Mouse (Mus musculus) layer of hippocampus, postnatal 10 days (tissue): ENCODE data around the gene Hivep2. TPM values are rescaled to one million over a fixed set of nuclear protein-coding genes. Genes with fewer than 3 reads are reported as not detected.

ENCODE experiments used
- DNase-seq, 2 experiments: peaks; one replicate each; pipeline ENCODE4 v3.0.0; 2021; ENCODE audit warnings: low spot score in 2 of 2
- total RNA-seq, 2 experiments: library from RNA; stranded (reverse); gene quantifications; 2 replicates each; pipeline ENCODE4 v1.2.3; 2021

The Hivep2 gene
- total RNA-seq, 2 experiments from 2014 or later = 215 to 228 TPM

GRCm38 (mm10) chr10:14047661-14048060 lies 81.8 kb downstream of the Hivep2 start:
- DNase-seq = no peak

DNA sequence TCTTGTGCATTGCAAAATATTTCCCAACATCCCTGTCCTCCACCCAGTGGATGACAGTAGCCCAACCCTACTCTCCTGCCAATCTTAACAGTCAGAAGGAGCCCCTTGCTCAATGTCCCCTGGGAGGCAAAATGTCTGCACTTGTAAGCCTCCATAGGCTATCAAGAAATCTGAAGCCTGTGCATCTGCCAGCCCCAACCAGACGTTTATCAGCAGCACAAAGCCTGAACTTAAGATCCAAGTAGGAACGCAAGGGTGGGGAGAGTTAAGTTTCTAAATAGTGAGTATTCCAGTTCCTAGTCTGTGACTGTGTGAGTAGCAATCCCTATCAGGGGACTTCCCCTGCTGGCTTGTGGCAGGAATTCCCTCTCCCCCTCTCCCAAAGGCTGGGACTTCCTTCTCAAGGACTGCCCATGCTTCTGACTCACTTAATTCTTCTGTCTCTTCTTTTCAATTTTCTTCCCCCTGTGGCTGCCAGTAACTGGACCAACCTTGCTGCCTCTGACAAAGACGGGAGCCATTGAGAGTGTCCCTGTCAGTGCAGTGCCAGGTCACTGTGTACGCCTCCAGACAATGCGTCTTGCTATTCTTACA lies 82.5 kb downstream of the Hivep2 start:
- DNase-seq = no peak

- no peak for DNase-seq
Measured at GRCm38 (mm10) chr10:14048916-14049445, 83.1 kb downstream of the Hivep2 start.

DNA sequence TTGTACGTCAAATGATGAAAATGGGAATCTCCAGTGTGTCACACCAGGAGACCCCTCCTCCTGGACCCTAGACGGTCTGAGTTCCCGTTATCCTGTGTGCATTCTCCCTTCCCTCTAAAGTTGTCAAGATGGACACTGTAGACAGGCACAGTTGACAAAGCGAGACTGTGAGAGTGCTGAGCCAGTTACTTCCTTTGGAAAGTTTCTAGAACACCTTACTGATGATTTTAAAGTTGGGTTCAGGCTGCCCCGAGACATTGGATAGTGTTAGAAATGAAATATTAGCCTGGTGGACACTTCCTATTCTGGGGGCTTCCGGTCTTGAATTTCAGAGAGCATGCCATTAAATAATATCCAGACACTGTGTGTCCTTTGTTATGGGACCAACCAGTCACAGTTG lies 83.8 kb downstream of the Hivep2 start:
- DNase-seq = no peak

- no peak for DNase-seq
Measured at GRCm38 (mm10) chr10:14050586-14050985, 84.7 kb downstream of the Hivep2 start.

GRCm38 (mm10) chr10:14052109-14052689 lies 86.3 kb downstream of the Hivep2 start:
- no peak for DNase-seq

- no peak for DNase-seq
Measured at GRCm38 (mm10) chr10:14054860-14055259, 89.0 kb downstream of the Hivep2 start.

DNA sequence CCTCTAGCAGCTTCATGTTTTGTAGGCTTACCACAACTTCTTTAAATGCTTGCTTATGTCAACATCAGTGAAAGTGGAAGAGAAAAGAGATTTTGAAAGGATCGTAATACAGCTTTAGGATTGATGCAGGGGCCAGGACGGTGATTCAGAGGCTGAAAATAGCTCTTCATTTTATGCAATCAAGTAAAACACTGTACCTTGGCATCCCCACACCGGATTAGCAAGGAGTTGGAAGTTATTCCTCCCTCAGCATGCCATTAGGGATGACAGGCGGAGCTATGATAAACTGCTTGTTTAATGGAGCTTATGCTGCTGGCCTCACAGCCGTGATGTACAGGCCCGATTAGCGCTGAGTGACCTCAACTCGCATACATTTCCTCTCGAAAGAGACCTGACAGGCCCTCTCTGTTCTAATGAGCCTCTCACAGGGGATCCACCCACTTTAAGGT lies 89.7 kb downstream of the Hivep2 start:
- no peak for DNase-seq

DNA sequence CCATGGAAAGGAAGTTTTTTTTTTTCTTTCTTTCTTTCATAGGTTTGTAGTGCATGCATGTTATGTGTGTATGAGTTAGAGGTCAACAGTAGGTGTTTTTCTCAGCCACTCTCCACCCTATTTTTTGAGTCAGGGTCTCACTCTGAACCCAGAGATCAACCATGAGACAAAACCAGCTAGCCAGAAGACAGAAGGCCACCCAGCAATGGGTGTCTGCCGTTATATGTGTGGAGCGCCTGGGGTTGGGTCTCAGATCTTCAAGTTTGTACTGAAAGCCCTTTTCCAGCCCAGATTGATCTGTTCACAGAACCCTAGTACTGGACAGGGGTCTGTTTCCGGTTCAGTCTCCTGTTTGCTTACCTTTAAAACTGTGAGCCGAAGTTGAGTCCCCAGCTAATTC lies 90.2 kb downstream of the Hivep2 start:
- no peak for DNase-seq

GRCm38 (mm10) chr10:14056584-14057451 lies 90.9 kb downstream of the Hivep2 start:
- DNase-seq = peak; percentile 45 to 62

- DNase-seq = no peak
Measured at GRCm38 (mm10) chr10:14057841-14058605, 92.1 kb downstream of the Hivep2 start.

DNA sequence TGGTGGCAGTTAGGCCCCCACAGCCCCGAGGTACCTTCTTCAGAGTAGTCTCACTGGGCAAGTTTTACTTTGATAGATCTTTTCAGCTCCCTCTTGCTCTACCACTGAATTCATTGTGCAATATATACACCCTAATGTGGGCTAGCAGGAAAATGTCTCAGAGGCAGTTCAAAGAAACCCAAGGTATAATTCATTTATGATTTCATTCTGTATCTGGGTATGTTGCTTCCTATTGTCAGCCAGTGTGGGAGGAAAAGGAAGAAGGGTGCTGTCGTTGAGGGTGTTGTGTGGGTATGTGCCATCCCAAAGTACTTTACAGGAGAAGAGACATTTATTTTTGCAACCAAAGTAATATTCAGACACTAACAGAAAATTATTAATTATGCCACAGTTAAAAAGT lies 92.9 kb downstream of the Hivep2 start:
- no peak for DNase-seq

- no peak for DNase-seq
Measured at GRCm38 (mm10) chr10:14059581-14059980, 93.7 kb downstream of the Hivep2 start.

- DNase-seq = no peak
Measured at GRCm38 (mm10) chr10:14060302-14060701, 94.4 kb downstream of the Hivep2 start.

- no peak for DNase-seq
Measured at GRCm38 (mm10) chr10:14063226-14063625, 97.4 kb downstream of the Hivep2 start.

DNA sequence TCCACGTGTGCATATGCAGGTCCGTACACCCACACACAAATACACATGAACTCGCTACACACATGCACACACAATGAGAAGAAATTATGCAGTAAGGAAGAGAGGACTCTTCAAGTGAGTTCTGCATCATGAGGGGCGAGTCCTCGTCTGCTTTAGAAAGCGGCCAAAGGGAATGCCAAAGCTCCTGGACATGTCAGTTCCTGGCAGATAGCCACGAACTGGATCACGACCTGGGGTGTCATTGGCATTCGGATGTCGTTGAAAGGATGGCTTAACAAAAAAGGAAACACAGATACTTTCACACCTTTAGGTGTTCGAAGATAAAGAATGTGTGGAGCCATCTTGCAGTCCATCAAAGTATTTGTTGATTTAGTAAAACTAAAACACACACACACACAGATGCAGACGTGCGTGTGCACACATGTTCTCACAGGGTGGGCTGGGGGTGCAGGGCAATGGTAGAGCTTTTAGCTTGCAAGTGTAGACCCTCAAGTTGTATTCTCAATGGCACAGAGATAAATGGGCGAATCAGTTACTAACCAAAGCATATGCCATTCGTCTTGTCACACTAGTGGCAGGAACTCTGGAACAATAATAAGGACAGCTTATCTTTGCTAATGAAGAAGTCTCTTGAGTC lies 99.0 kb downstream of the Hivep2 start:
- DNase-seq = no peak

GRCm38 (mm10) chr10:14067802-14068201 lies 101.9 kb downstream of the Hivep2 start:
- no peak for DNase-seq

DNA sequence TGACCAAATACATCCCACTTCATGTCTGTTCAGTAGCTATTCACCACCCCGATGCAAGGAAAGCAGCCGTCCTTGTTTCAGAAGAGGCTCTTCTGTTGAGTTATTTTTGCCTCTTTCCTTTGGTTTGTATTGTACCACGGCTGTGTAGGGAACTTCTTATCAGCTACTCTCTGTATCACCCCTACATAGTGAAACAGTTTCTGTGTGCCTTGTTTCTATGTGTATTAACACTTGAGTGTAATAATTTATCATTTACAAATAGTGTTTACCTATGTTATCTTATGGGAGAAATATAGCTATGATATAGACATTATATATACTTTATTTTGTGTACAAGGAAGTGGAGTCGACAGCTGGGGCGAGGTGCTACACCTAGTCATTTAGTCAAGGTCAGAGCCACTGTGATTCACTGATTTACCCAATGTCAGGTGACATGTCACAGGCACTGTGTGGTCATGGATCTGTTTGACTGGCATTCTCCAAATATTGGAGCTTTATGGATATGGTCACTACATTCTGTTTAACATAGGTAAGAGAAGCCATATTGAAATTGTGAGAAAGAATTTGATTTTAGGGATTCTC lies 104.7 kb downstream of the Hivep2 start:
- DNase-seq = no peak

- DNase-seq = no peak
Measured at GRCm38 (mm10) chr10:14072504-14072903, 106.6 kb downstream of the Hivep2 start.

GRCm38 (mm10) chr10:14075767-14076166 lies 109.9 kb downstream of the Hivep2 start:
- no peak for DNase-seq
